Mouse (Mus musculus) G1E (cell line): ENCODE results near the gene Krt80.

Source experiments
- GATA2 ChIP-seq: IDR thresholded peaks from 2 replicates; pipeline ENCODE4 v1.6.1; 2012; ENCODE audit warnings: low read depth, low read length, inconsistent platforms, borderline replicate concordance
- TAL1 ChIP-seq: conservative IDR thresholded peaks from 2 replicates; pipeline ENCODE4 v1.6.1; 2012; ENCODE audit warnings: low read depth, low read length, inconsistent platforms, mixed read lengths

DNA sequence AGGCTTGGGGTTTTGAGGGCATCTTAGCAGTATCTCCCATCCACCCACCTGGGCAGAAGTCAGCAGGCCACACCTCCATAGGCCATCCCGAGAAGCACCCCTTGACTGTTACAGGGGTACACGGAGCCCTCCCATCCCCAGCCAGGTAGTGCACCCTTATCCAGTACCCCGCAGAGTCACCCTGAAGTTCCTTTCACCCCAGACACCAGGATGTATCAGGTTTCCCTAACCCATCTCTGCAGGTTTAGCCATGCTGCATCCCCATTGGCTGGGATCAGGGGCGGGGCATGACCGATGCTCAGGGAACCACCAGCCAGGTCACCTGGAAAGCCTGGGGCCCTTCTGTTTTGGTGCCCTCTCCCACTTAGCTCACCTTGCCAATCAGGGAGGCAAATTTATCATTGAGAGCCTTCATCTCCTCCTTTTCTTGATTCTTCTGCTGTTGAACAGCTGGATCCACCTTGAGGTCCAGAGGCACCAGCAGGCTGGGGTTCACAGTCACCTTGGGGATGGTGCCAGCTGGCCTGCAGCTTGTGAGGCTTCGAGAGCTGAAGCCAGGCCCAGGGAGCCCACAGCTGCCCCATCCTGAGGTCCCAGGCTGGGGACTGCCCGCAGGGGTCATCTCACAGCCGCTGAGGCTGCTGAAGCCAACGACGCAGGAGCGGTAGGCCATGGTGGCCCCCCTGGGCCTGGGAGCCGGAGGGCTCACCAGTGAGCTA, 421 bp downstream of the Krt80 start:
- no peak for TF ChIP-seq TAL1
- no peak for TF ChIP-seq GATA2
